Mouse (Mus musculus) kidney, postnatal 0 days (tissue): ENCODE data around the gene Plvap. TPM values are rescaled to one million over a fixed set of nuclear protein-coding genes. Genes with fewer than 3 reads are reported as not detected.

Experiments used
- ATAC-seq: fragments of 200-750 bp; cut with Nextera tagmentation; replicated peaks from 2 replicates; pipeline ENCODE4 v1.8.0; 2017; ENCODE audit warnings: low read depth, moderate number of reproducible peaks, moderate TSS enrichment, moderate library complexity; ENCODE audit not compliant: low FRiP score
- DNase-seq: peaks from one replicate; pipeline ENCODE4 v3.0.0-alpha.2; 2016; ENCODE audit warnings: low spot score
- H3K27ac ChIP-seq: fragments of 300-500 bp; sonication (generic); 2 replicates; pipeline ENCODE4 v1.5.1; 2014; ENCODE audit warnings: mild to moderate bottlenecking
- H3K27me3 ChIP-seq: fragments of 300-500 bp; sonication (generic); 2 replicates; pipeline ENCODE4 v1.6.1; 2014; ENCODE audit warnings: low read length, mixed read lengths; ENCODE audit not compliant: insufficient read depth
- H3K36me3 ChIP-seq: fragments of 300-500 bp; sonication (generic); 2 replicates; pipeline ENCODE4 v1.6.1; 2014; ENCODE audit warnings: low read length, mixed read lengths; ENCODE audit not compliant: insufficient read depth
- H3K4me1 ChIP-seq: fragments of 300-500 bp; sonication (generic); replicated peaks from 2 replicates; pipeline ENCODE4 v1.6.1; 2014; ENCODE audit warnings: antibody characterized with exemption, low read length, mixed read lengths; ENCODE audit not compliant: insufficient read depth
- H3K4me2 ChIP-seq: fragments of 300-500 bp; sonication (generic); 2 replicates; pipeline ENCODE4 v1.6.1; 2014; ENCODE audit warnings: mild to moderate bottlenecking, low read length, moderate library complexity, mixed read lengths
- H3K4me3 ChIP-seq: fragments of 300-500 bp; sonication (generic); replicated peaks from 2 replicates; pipeline ENCODE4 v1.5.1; 2014; ENCODE audit warnings: low read depth, low read length
- H3K9ac ChIP-seq: fragments of 300-500 bp; sonication (generic); 2 replicates; pipeline ENCODE4 v1.6.1; 2014; ENCODE audit warnings: low read depth, low read length
- H3K9me3 ChIP-seq: fragments of 300-500 bp; sonication (generic); replicated peaks from 2 replicates; pipeline ENCODE4 v1.6.1; 2016; ENCODE audit warnings: low read length, inconsistent platforms, mixed read lengths
- CTCF ChIP-seq: IDR thresholded peaks from 2 replicates; pipeline ENCODE4 v1.5.1; 2016; ENCODE audit warnings: antibody characterized with exemption, low read depth, mild to moderate bottlenecking, moderate library complexity
- WGBS: fragments of 180-500 bp; shearing (Covaris S2); extraction: QIAGEN DNeasy Blood & Tissue Kit; methylation state at CpG from one replicate; pipeline ENCODE4 v1.1.7; 2014; 5-methylcytosine and 5-hydroxymethylcytosine counted together
- polyA plus RNA-seq: library from polyadenylated mRNA; unstranded; fragments of >200 nt; fragmentation: Nextera tagmentation; extraction: Ambion mirVana; gene quantifications from 2 replicates; pipeline ENCODE4 v1.2.1, GENCODE M21; 2015

The Plvap gene
- polyA plus RNA-seq, 1 experiment from 2014 or later, result 208 TPM

GRCm38 (mm10) chr8:71471861-71472260 is 39.7 kb downstream of the Plvap start:
- Histone ChIP-seq H3K4me2 (no peak overlapping the region), H3K4me1 (peaks cover 7% of the 10 kb centered on the region; the same call in 1 of the 2 replicates), H3K36me3 (peaks cover 21% of the 10 kb centered on the region), H3K27ac (no peak overlapping the region), H3K9ac (no peak overlapping the region), H3K9me3 (no peaks in the 10 kb centered on the region), H3K27me3 (no peaks in the 10 kb centered on the region), H3K4me3 (no peak overlapping the region)
- WGBS, result 95% methylated on average over 17 of the region's 17 CpGs
- ATAC-seq (no peak), DNase-seq (no peak)
- TF ChIP-seq CTCF, result no peak

DNA sequence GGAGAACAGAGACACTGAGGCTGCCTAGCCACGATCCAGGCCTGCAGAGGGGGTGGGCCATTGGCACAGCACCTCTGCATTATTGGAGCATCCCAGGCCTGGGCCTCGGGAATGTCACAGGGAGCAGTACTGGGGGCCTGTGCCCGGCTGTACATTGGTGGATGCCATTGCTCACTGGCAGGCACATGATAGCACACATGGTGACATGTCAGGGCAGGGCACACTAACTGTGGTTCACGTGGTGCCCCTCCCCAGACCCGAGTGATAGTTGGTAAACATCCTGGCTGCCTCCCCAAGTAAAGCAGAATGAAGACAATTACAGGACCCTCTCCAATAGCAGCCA is 40.7 kb downstream of the Plvap start:
- ATAC-seq (no peak), DNase-seq (no peak)
- peaks cover 8% of the 10 kb centered on the region; the same call in 1 of the 2 replicates for H3K4me1 ChIP-seq
- TF ChIP-seq CTCF, result no peak
- no peak overlapping the region for H3K4me3 ChIP-seq
- H3K9me3 ChIP-seq, result no peaks in the 10 kb centered on the region
- 0 out of 2 replicates have a peak overlapping the region, but pooled peaks have one; percentile 93 for H3K4me2 ChIP-seq
- H3K27ac ChIP-seq, result no peak overlapping the region
- H3K36me3 ChIP-seq, result peaks cover 21% of the 10 kb centered on the region
- H3K9ac ChIP-seq, result no peak overlapping the region
- 73% methylated on average over 5 of the region's 5 CpGs for WGBS
- H3K27me3 ChIP-seq, result no peaks in the 10 kb centered on the region

- 85% methylated on average over 3 of the region's 3 CpGs for WGBS
- peak overlapping the region; percentile 93 for H3K4me2 ChIP-seq
- peak overlapping the region; percentile 76; the same call in 1 of the 2 replicates for H3K4me3 ChIP-seq
- no peak for TF ChIP-seq CTCF
- H3K4me1 ChIP-seq, result 0 out of 2 replicates have a peak, but pooled peaks cover 13% of the 10 kb centered on the region
- peaks cover 21% of the 10 kb centered on the region for H3K36me3 ChIP-seq
- H3K27ac ChIP-seq, result no peak overlapping the region
- H3K27me3 ChIP-seq, result no peaks in the 10 kb centered on the region
- H3K9me3 ChIP-seq, result no peaks in the 10 kb centered on the region
- DNase-seq (no peak), ATAC-seq (no peak)
- peak overlapping the region; percentile 77; the same call in 1 of the 2 replicates for H3K9ac ChIP-seq
These were observed 41.2 kb downstream of the Plvap start for GRCm38 (mm10) chr8:71470146-71470912.

DNA sequence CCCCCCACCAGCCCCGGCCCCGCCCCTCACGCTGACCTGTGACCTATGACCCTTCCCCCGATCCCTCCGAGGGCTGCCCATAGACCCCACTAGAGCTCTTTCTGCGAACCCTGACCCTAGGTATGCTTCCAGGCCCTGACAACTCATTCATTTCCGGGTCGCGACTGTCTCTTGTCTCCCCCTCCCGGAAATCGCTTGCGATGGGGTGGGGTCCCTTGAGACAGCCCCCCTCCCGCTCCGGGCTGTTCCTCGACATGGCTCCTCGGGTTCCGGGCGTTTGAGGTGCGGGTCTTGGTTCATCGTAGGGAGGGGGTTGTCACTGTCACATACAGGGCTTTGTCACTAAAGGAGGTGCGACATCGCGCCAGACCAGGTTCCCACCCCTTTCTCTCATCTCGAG is 42.1 kb downstream of the Plvap start:
- ATAC-seq, result peak; percentile 11; the same call in 1 of the 2 replicates
- Histone ChIP-seq H3K4me1 (0 out of 2 replicates have a peak, but pooled peaks cover 15% of the 10 kb centered on the region), H3K9me3 (no peaks in the 10 kb centered on the region), H3K36me3 (peaks cover 14% of the 10 kb centered on the region), H3K4me3 (peak overlapping the region; percentile 76), H3K27me3 (no peaks in the 10 kb centered on the region), H3K4me2 (peak overlapping the region; percentile 93), H3K9ac (peak overlapping the region; percentile 77), H3K27ac (peak overlapping the region; percentile 79)
- no peak for TF ChIP-seq CTCF
- peak; percentile 67 for DNase-seq
- WGBS, result 1% methylated on average over 21 of the region's 24 CpGs

DNA sequence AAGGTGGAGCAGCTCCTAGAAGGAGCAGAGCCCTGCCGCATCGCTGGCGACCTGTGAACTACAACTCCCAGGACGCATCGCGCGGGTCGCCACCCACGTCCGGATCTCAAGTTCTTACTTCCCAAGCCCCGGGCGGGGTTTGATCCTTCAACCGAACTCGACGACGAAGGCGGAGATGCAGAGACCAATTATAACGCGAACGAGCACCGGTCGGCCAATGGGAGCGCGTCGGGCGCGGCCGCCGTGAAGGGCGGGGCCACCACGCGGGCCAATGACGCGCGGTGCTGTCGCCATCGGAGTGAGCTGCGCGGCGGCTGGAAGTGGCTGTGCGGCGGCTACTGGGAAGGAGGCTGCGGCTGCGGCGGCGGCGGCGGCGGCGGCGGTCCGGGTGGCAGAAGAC is 42.6 kb downstream of the Plvap start, which contains the start of gene Dda1:
Dda1 (plus strand) TSS at position 284 of the 400 bp plus-strand sequence.
- no peaks in the 10 kb centered on the region for H3K9me3 ChIP-seq
- DNase-seq (peak; percentile 99), ATAC-seq (peak; percentile 89)
- H3K4me1 ChIP-seq, result 0 out of 2 replicates have a peak, but pooled peaks cover 17% of the 10 kb centered on the region
- WGBS, result under 1% methylated on average over 43 of the region's 52 CpGs
- peak within 1 kb of the TSS; percentile 76 for H3K4me3 ChIP-seq
- no peak; the same call in 1 of the 2 replicates for TF ChIP-seq CTCF
- peak within 1 kb of the TSS; percentile 77 for H3K9ac ChIP-seq
- H3K27me3 ChIP-seq, result no peaks in the 10 kb centered on the region
- peak within 1 kb of the TSS; percentile 93 for H3K4me2 ChIP-seq
- peaks cover 13% of the 10 kb centered on the region for H3K36me3 ChIP-seq
- H3K27ac ChIP-seq, result peak within 1 kb of the TSS; percentile 79

DNA sequence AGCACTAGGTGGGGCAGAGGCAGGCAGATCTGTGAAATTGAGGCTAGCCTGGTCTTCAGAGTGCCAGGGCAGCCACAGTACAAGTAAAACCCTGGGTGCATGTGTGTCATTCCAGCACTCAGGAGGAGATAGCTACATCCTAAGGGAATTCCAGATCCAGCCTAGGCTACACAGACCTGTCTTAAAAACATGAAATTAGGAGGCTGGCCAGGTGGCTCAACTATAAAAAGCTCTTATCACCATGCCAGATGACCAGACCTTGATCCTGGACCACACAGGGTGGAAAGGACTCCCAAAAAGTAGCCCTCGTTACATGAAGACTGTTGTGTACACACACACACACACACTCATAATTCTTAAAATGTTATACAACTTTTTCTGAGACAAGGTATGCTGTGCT is 43.6 kb downstream of the Plvap start:
- Histone ChIP-seq H3K27ac (no peak overlapping the region), H3K9ac (no peak overlapping the region), H3K36me3 (peaks cover 7% of the 10 kb centered on the region), H3K4me3 (no peak overlapping the region), H3K9me3 (no peaks in the 10 kb centered on the region), H3K4me2 (no peak overlapping the region), H3K27me3 (no peaks in the 10 kb centered on the region), H3K4me1 (0 out of 2 replicates have a peak, but pooled peaks cover 22% of the 10 kb centered on the region)
- DNase-seq (no peak), ATAC-seq (no peak)
- WGBS, result 88% methylated on average over 1 of the region's 1 CpGs
- no peak for TF ChIP-seq CTCF
